Mouse (Mus musculus) Patski (cell line): ENCODE measurements around the gene Kank1. TPM values are rescaled to one million over a fixed set of nuclear protein-coding genes. Genes with fewer than 3 reads are reported as not detected.

Experiments
- ATAC-seq: fragments of 100-300 bp; one replicate; pipeline ENCODE4 v1.8.0; 2021
- CTCF ChIA-PET: fragments of 350-600 bp; sonication (Branson Sonifier 250); formaldehyde crosslinking; loops from one replicate; lab custom pipeline; 2022; ENCODE audit warnings: inconsistent platforms; lab: Charles Lee
- POLR2A ChIA-PET: fragments of 350-600 bp; sonication (Branson Sonifier 250); formaldehyde crosslinking; loops from one replicate; lab custom pipeline; 2022; ENCODE audit warnings: antibody characterized with exemption, inconsistent platforms; lab: Charles Lee
- DNase-seq: peaks from one replicate; pipeline ENCODE4 v3.0.0-alpha.2; 2011; ENCODE audit warnings: low read depth, low spot score
- H3K27me3 ChIP-seq: fragments of 371-371 bp; one replicate; pipeline ENCODE4 v1.5.1; 2021
- CTCF ChIP-seq: fragments of 100-300 bp; IDR thresholded peaks from one replicate; pipeline ENCODE4 v1.5.1; 2021
- in situ Hi-C: fragments of 300-500 bp; cut with MboI; formaldehyde crosslinking; loops from 3 replicates; pipeline ENCODE4 v1.11.1; 2018; ENCODE audit warnings: low pct_unique_long_range_greater_than_20kb, mixed read lengths
- polyA plus RNA-seq: library from polyadenylated mRNA; unstranded; gene quantifications from one replicate; pipeline ENCODE4 v1.2.3, GENCODE M21; 2021

Kank1 gene
- polyA plus RNA-seq, 1 experiment from 2014 or later = 60.9 TPM

DNA sequence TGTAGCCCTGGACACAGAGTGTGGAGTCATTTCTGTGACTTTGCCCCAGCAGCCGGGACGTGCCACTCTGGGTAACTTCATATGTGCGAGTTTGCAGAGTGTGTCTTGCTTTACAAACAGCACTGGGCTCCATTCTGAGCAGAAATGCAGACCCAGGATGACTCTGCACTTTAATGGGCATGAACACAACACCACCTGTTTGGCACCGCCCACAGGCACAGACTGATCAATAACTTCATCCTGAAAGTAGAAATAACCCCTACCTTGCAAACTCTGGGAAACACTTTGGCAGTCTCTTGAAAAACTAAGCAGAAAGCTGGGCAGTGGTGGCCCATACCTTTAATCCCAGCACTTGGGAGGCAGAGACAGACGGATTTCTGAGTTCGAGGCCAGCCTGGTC lies 244.0 kb downstream of the Kank1 start:
- TF ChIP-seq CTCF = no peak
- H3K27me3 ChIP-seq = peaks cover 37% of the 10 kb centered on the region
- ATAC-seq = no peak
- ChIA-PET POLR2A (no interaction called here), CTCF (no interaction called here)
- in situ Hi-C loops = no loop called here
- no peak for DNase-seq

Other genes with a start within 250 kb of the Kank1 start
- gene Dock8, start 237.4 kb upstream of the Kank1 start, polyA plus RNA-seq = 11.3 TPM